Mouse (Mus musculus) lung, adult 18-20 months (tissue): ENCODE measurements around the gene Strn4.
A peak's percentile ranks its signal among the peaks of the same experiment; 100 is the strongest.

Source experiments
- DNase-seq, 2 experiments: peaks; one replicate each; pipeline ENCODE4 v3.0.0; 2022; ENCODE audit warnings: mixed read lengths in 2 of 2

Strn4 gene

DNA sequence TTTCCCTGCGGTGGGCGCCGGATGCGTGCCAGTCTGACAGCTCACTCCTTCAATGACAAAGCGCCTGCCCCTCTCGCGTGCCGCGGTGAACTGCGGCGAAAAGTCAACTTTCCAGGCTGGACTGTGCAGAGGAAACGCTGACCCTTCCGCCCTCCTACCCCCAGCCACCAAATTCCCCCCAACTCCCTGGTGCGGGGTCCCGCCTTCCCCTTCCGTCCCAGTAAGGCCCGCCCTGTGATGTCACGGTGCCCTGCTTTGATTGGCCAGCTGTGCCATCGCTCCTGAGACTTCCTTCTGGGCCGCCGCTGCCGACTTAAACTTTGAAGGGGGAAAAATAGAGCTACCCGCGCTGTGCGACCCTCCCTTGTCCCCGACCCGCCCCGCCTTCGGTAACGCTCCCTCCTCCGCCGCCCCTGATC is 27.0 kb downstream of the Strn4 start, which contains the start of gene Prkd2:
Gene Prkd2, plus strand, starts transcription at position 258 of the 419 bp plus-strand sequence.
- peak; percentile 94 to 95 for DNase-seq

DNA sequence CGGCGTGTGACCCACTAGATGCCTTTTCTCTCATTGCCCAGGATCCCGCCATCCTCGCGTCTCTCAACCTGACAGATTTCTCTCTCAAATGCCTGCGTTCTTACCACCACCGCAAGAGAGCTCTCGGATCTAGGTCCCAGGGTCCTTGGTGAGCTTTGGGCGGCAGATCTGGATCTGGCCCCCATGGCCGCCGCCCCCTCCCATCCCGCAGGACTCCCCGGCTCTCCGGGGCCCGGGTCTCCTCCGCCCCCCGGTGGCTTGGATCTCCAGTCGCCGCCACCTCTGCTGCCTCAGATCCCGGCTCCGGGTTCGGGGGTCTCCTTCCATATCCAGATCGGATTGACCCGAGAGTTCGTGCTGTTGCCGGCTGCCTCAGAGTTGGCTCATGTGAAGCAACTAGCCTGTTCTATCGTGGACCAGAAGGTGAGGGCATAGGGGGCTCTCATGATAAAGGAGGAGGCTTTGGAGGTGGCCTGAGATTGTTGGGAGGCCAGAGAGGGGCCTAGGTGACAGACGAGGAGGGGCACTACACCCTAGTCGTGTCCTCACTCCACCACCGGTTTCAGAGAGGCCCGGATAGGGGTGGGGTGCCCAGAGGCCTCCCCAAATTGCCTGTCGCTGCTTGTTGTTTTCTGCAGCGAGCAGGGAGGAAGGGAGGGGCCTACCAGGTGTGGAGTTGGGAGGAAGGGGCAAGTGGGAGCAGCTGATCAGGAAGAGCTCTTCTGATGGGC is 27.9 kb downstream of the Strn4 start:
- peak; percentile 62 to 67 for DNase-seq

DNA sequence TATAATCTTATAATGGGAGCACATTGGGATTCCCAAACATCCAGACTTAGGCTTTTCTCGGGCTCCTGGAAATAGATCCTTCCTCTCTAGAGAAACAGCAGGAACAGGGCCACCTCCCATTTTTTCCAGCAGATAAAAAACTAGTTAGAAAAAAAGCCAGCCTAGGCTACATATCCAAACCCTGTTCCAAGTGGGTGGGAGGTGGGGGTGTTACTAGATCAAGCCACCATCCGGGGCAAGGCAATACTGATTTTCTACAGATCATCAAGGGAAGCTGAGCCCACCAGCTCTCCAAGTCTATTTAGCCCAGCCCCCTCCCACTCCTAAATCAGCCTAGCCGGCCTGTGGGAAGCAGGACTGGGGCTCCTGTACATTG is 29.0 kb downstream of the Strn4 start:
- peak in 1 of 2 experiments; percentile 30 for DNase-seq

DNA sequence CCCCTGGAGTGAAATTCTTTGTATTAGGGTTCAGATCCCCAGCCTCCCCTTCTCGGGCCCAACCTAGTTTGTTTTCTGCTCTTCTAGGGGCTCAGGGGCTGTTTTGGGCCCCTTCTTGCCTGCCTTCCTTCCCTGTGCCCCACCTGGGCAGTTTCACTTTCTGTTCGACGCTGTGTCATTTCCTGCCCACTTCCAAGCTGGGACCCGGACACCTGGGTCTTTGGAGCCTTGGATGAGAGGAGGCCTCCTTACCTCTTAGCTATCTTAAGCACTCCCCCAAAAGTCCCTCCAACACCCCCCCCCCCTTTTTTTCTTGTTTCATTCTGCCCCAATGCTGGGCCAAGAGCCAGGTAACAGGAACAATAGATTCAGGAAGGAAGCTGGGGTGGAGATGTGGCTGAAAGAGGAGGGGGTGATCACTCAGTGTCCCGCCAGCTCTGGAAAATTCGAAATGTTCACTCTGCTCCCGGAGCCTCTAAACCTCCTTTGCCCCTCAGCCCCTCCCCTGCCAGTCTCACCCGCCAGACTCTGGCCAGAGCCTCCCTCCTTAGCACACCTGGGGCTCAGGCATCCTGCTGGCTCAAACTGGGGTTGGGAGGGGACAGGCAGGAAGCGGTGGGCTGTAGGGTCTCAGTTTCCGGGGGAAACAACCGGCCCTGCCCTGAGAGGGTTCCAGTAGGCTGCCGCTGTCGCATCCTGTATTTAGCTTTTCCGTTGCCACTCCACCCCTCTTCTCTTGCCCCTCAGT is 29.6 kb downstream of the Strn4 start:
- DNase-seq = peak; percentile 65 to 69

- DNase-seq = no peak
Observed at GRCm38 (mm10) chr7:16845820-16846167, 30.1 kb downstream of the Strn4 start.

DNA sequence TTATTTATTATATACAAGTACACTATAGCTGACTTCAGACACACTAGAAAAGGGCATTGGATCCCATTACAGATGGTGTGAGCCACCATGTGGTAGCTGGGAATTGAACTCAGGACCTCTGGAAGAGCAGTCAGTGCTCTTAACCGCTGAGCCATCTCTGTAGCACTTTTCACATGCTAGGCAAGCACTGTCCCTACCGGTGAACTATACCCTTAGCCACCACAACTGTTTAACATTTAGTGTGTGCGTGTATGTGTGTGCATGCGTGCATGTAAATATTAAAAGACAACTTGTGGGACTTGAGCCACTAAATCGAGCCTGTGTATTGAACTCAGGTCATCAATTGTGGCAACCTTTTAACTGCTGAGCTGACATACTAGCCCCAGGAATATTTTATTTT is 31.1 kb downstream of the Strn4 start:
- no peak for DNase-seq

DNA sequence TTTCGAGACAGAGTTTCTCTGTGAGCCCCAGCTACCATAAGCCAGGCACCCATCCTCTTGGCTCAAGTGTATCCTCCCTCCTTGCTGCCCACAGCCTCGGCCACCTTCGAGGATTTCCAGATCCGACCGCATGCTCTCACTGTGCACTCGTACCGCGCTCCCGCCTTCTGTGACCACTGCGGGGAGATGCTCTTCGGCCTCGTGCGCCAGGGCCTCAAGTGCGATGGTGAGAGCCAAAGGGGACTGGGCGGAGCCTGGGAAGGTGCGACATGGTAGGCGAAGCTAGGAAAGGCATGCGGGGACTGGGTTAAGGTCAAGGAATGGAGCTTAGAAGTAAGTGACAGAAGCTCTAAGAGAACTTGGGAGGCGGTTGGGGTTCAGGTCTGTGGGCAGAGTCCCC is 31.8 kb downstream of the Strn4 start:
- no peak for DNase-seq

DNA sequence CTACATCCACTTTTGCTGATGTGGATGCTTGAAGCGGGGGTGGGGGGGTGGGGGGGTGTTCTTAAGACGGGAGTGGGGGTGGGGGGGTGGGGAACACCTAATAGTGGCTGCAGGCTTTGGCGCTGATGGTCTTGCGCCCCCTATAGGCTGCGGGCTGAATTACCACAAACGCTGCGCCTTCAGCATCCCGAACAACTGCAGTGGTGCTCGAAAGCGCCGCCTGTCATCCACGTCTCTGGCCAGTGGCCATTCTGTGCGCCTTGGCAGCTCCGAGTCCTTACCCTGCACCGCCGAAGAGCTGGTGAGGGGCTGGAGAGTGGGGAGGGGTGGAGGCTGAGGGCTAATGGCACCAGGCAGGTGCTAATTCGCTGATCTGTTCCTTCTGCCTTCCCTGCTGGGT is 32.9 kb downstream of the Strn4 start:
- peak; percentile 52 to 53 for DNase-seq

DNA sequence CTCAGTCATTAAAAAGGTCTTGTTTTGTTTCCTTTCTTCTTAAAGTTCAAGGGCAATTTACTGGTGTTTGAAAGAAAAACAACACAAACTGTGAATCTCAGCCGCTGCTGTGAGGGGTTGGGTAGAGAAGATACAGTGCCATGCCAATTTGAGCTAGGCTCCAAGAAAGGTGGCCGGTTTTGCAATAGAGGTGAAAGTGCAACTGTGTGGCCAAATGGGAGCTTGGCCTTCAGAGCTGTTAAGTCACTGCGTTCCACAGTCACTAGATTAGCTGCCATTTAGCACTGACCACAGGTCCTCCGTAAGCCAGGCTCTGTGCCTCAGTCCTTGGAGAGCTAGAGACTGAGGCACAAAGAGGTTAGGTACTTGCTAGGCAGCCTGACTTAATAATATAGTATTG is 35.9 kb downstream of the Strn4 start:
- DNase-seq = no peak

- DNase-seq = peak; percentile 47 to 63
Observed at GRCm38 (mm10) chr7:16853302-16853831, 37.7 kb downstream of the Strn4 start.

DNA sequence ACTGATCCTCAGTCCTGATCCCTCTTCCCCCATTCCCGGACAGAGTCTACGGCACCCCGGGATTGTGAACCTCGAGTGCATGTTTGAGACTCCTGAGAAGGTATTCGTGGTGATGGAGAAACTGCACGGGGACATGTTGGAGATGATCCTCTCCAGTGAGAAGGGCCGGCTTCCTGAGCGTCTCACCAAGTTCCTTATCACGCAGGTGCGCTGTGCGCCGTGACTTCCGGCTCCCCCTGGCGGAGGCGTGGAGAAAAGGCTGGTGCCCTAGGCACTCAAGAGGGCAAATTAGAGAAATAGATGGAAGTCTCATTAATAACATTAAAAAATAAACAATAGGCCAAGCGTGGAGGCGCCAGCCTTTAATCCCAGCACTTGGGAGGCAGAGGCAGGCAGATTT is 42.6 kb downstream of the Strn4 start:
- DNase-seq = peak; percentile 39 to 43

- peak; percentile 37 to 54 for DNase-seq
Observed at GRCm38 (mm10) chr7:16859902-16860651, 44.4 kb downstream of the Strn4 start.

DNA sequence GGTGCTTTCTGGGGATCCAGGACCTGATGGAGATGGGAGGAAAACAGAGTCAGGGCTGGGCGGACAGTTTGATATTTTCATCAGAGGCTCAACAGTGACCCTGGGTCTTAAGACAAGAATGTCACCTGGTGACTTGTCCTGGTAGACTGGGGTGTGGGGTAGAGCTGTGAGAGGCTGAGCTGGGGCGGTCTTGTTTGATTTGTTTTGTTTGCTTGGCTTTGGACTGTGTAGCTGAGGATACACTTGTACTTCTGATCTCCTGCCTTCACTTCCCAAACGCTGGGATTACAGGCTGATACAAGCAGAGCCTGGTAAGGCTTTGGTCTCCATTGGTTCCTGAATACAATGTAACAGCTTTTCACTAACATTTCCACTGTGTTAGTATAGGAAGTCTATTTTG is 51.8 kb downstream of the Strn4 start:
- DNase-seq = no peak

- no peak for DNase-seq
Observed at GRCm38 (mm10) chr7:16869497-16869896, 53.8 kb downstream of the Strn4 start.

DNA sequence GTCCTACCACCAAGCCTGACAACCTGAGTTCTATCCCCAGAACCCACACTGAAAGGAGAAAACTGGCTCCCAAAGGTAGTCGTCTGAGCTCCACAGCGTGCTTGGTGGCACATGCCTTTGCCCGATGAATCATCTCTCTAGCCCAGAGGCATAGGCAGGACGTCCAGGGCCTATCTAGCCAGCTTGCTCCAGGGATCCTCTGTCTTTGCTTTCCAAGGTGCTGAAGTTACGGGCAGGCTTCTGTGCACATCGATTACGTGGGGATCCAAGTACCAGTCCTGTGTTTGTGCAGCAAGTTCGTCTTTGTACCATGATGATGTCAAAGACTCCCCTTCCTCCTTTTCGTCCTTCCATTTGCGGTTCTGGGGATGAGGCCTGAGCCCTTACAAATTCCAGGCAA is 55.9 kb downstream of the Strn4 start:
- DNase-seq = no peak

DNA sequence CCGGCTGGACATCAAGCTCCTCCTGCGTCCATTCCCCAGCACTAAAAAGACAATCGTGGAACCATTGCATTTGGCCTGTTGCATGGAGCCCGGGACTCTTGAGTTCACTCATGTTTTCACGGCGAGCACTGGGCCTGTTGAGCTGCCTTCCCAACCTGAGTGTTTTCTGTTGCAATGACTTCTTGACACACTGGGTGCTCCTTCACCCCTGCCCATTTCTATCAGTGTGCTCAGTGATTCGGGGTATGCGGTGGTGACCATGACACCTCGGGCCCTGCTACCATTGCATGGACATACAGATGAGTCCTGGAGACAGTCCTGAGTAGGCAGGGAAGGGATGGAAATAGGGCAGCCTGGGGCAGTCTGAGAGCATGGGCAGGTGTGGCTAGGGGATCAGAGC is 56.8 kb downstream of the Strn4 start:
- no peak for DNase-seq

- no peak for DNase-seq
Observed at GRCm38 (mm10) chr7:16873392-16873791, 57.7 kb downstream of the Strn4 start.

GRCm38 (mm10) chr7:16874190-16874589 is 58.5 kb downstream of the Strn4 start:
- peak; percentile 79 to 81 for DNase-seq

- peak; percentile 100 for DNase-seq
Observed at GRCm38 (mm10) chr7:16874756-16875309, 59.1 kb downstream of the Strn4 start.

GRCm38 (mm10) chr7:16875310-16875325 is 59.4 kb downstream of the Strn4 start, which contains the start of gene Dact3:
Gene Dact3 (plus strand): TSS chr7:16875317.
- DNase-seq = no peak

- no peak for DNase-seq
Observed at GRCm38 (mm10) chr7:16875326-16875725, 59.6 kb downstream of the Strn4 start.

GRCm38 (mm10) chr7:16876006-16876405 is 60.3 kb downstream of the Strn4 start:
- no peak for DNase-seq

DNA sequence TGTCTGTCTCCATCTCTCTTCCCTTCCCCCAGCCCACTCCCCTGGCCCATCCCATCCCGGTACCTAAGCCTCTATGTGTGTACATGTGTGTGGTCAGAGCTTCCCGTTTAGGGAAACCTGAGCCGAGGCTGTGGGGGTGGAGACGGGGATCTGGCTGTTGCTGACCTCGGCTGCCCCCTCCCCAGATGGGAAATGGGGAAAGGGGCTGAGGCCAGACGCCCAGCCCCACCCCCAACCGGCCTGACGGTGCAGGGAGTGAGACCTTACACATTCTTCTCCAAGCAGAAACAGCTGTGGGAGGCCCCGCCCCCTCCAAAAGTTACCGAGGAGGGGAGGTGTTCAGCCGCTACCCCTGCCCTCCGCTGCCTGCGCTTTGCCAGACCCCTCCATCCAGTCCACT is 60.9 kb downstream of the Strn4 start:
- peak in 1 of 2 experiments; percentile 29 for DNase-seq

DNA sequence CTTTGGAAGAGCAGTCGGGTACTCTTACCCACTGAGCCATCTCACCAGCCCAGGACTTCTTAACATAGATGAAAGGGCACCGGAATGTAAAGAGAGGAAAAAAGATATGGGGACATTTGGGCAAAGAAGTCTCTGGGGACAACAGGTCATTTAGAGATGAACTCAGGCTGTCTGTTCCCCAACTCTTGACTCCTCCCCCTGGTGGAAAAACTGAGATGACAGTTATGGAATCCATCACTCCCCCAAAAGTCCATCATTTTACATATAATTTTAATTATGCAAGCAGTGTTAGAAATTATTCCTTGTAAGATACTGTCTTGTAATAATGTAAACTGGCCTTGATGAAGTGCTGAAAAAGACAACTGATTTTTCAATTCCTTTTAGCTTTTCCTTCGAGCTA is 62.0 kb downstream of the Strn4 start:
- DNase-seq = no peak
